Mouse (Mus musculus): Measurements from ENCODE around the gene Slc25a41. TPM values are rescaled to one million over a fixed set of nuclear protein-coding genes. Genes with fewer than 3 reads are reported as not detected.

Gene Slc25a41
- 0.17 and 0.29 TPM in 2 replicates for polyA plus RNA-seq (2012; rRNA removed)

DNA sequence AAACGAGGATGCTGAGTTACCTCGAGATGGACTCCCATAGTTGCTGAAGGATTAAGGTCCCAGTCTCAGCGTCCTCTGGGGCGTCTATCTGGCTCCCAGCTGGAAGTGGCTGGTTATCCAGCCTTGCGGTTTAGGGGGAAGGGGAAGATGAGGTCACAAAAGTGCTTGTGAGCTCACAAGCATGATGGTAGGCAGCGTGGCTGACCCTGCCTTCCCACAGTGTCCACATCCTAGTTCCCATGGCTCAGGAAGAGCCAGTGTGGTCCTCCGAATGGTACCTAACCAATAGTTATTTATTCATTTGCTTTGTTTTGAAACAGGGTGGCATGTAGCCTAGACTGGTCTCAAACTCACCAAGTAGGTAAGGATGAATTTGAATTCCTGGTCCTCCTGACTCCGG, at the start of gene Slc25a41:
Slc25a41 (minus strand) TSS at position 101 of the 400 bp plus-strand sequence.
- Histone ChIP-seq H3K4me1 (ENCODE audit: control insufficient read depth, insufficient read depth, low read length) (no peaks in the 10 kb centered on the region), H3K27ac (ENCODE audit: insufficient read depth, low read length) (no peak within 1 kb of the TSS), H3K4me3 (replicated peaks; ENCODE audit: insufficient read depth, low read depth, low read length) (no peak within 1 kb of the TSS), H3K27me3 (ENCODE audit: control insufficient read depth, insufficient read depth, low read length) (no peaks in the 10 kb centered on the region)
- TF ChIP-seq POLR2A (IDR thresholded peaks at IDR 0.05; ENCODE audit: borderline replicate concordance, insufficient read depth, low read length), result no peak
- TF ChIP-seq CTCF (IDR thresholded peaks at IDR 0.05; ENCODE audit: borderline replicate concordance, insufficient read depth, low read depth, low read length), result no peak
- 71% methylated on average over 8 of the region's 8 CpGs for WGBS
- DNase-seq, result no peak

- DNase-seq, result peak; percentile 95
- Histone ChIP-seq H3K27ac (ENCODE audit: insufficient read depth, low read length) (peak within 1 kb of the TSS; percentile 99), H3K27me3 (ENCODE audit: control insufficient read depth, insufficient read depth, low read length) (no peaks in the 10 kb centered on the region), H3K4me3 (replicated peaks; ENCODE audit: insufficient read depth, low read depth, low read length) (peak within 1 kb of the TSS; percentile 98), H3K4me1 (ENCODE audit: control insufficient read depth, insufficient read depth, low read length) (peaks cover 15% of the 10 kb centered on the region)
- TF ChIP-seq POLR2A (IDR thresholded peaks at IDR 0.05; ENCODE audit: borderline replicate concordance, insufficient read depth, low read length) (peak; percentile 99), CTCF (IDR thresholded peaks at IDR 0.05; ENCODE audit: borderline replicate concordance, insufficient read depth, low read depth, low read length) (no peak)
- under 1% methylated on average over 31 of the region's 31 CpGs for WGBS
These were observed 45.8 kb upstream of the Slc25a41 start, which contains the start of gene Tubb4a for GRCm38 (mm10) chr17:57087049-57087832. Tubb4a (minus strand) TSS chr17:57087782.

- peak; percentile 99 for DNase-seq
- H3K27me3 ChIP-seq (ENCODE audit: control insufficient read depth, insufficient read depth, low read length), result no peaks in the 10 kb centered on the region
- no peak for TF ChIP-seq CTCF (IDR thresholded peaks at IDR 0.05; ENCODE audit: borderline replicate concordance, insufficient read depth, low read depth, low read length)
- TF ChIP-seq POLR2A (IDR thresholded peaks at IDR 0.05; ENCODE audit: borderline replicate concordance, insufficient read depth, low read length), result no peak
- peak overlapping the region; percentile 99 for H3K27ac ChIP-seq (ENCODE audit: insufficient read depth, low read length)
- whole genome bisulfite sequencing, result 5% methylated on average over 11 of the region's 11 CpGs
- H3K4me3 ChIP-seq (replicated peaks; ENCODE audit: insufficient read depth, low read depth, low read length), result peak overlapping the region; percentile 98
- H3K4me1 ChIP-seq (ENCODE audit: control insufficient read depth, insufficient read depth, low read length), result peaks cover 23% of the 10 kb centered on the region
These were observed 44.7 kb upstream of the Slc25a41 start for GRCm38 (mm10) chr17:57085970-57086757.

DNA sequence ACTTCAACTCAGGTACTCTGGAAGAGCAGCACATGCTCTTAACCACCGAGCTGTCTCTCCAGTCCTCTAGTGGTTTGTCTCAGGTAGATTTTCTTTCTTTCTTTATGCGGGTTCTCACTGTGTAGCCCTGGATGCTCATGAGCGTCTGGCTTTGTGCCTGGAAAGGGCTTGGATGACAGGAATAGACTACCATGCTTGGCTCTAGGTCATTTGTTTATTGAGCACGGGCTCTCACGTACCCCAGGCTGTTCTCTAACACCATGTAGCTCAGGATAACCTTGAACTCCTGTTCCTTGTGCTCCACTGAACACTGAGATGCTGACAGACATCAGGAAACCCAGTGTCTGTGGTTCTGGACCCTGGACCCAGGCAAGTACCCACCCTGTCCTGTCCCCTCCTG, 41.0 kb upstream of the Slc25a41 start:
- peak overlapping the region; percentile 14; the same call in 1 of the 2 replicates for H3K27ac ChIP-seq (ENCODE audit: insufficient read depth, low read length)
- WGBS, result 5% methylated on average over 5 of the region's 5 CpGs
- peak; percentile 76 to 89 for DNase-seq
- peaks cover 36% of the 10 kb centered on the region for H3K4me1 ChIP-seq (ENCODE audit: control insufficient read depth, insufficient read depth, low read length)
- peak overlapping the region; percentile 6 for H3K4me3 ChIP-seq (replicated peaks; ENCODE audit: insufficient read depth, low read depth, low read length)
- TF ChIP-seq POLR2A (IDR thresholded peaks at IDR 0.05; ENCODE audit: borderline replicate concordance, insufficient read depth, low read length) (peak; percentile 33; the same call in 1 of the 2 replicates), CTCF (IDR thresholded peaks at IDR 0.05; ENCODE audit: borderline replicate concordance, insufficient read depth, low read depth, low read length) (no peak)
- no peaks in the 10 kb centered on the region for H3K27me3 ChIP-seq (ENCODE audit: control insufficient read depth, insufficient read depth, low read length)

- WGBS, result 71% methylated on average over 31 of the region's 31 CpGs
These were observed 39.9 kb upstream of the Slc25a41 start for GRCm38 (mm10) chr17:57081234-57081842.

DNA sequence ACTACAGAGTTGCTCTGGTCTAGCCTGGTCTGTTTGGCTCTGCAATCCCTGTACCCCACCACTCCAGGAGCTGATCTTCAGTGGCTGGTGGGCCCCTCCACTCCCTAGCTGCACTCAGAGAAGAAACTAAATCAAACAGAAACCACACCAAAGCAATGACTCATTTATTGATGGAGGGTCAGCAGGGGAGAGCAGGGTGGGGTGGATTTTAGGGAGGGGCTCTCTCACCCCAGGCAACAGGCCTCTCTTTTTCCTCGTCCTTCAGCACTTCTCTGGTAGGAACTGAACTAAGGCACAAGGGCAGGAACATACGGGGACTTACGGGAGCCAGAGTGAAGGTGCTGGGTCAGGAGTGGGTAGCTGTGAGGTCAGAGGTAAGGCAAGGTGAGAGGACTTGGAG, 38.5 kb upstream of the Slc25a41 start:
- no peak for TF ChIP-seq CTCF (IDR thresholded peaks at IDR 0.05; ENCODE audit: borderline replicate concordance, insufficient read depth, low read depth, low read length)
- no peak for TF ChIP-seq POLR2A (IDR thresholded peaks at IDR 0.05; ENCODE audit: borderline replicate concordance, insufficient read depth, low read length)
- WGBS, result 73% methylated on average over 3 of the region's 3 CpGs

More at GRCm38 (mm10) chr17:57081234-57081842, 39.9 kb upstream of the Slc25a41 start:
- Histone ChIP-seq H3K27ac (ENCODE audit: insufficient read depth, low read length) (peak overlapping the region; percentile 31; the same call in 1 of the 2 replicates), H3K27me3 (ENCODE audit: control insufficient read depth, insufficient read depth, low read length) (no peaks in the 10 kb centered on the region), H3K4me1 (ENCODE audit: control insufficient read depth, insufficient read depth, low read length) (peaks cover 36% of the 10 kb centered on the region), H3K4me3 (replicated peaks; ENCODE audit: insufficient read depth, low read depth, low read length) (no peak overlapping the region)
- TF ChIP-seq CTCF (IDR thresholded peaks at IDR 0.05; ENCODE audit: borderline replicate concordance, insufficient read depth, low read depth, low read length) (no peak), POLR2A (IDR thresholded peaks at IDR 0.05; ENCODE audit: borderline replicate concordance, insufficient read depth, low read length) (0 out of 2 replicates have a peak, but pooled peaks have one; percentile 13)
- DNase-seq, result peak in 1 of 2 experiments; percentile 52

DNA sequence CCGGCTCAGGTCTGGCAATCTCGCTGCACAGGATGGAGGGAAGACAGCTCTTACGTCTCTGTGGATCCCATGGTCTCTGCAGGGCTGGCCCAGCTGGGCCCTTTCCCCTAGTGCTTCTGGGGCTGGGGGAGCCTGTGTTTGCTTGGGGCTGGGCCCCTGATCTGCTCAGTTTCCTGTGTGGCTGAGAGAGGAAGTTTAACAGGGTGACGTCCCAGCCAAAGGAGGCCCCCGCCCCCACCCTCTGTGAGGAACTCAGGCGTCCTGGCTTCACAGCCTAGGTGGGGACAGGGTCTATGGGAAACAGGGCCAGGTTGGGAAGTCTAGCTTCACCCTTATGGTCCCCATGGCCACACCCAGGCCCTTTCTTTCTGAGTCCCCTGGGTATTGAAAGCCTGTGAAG, 36.9 kb upstream of the Slc25a41 start, which contains the start of gene Dennd1c:
Dennd1c (minus strand) TSS at position 179 of the 400 bp plus-strand sequence.
- Histone ChIP-seq H3K4me3 (replicated peaks; ENCODE audit: insufficient read depth, low read depth, low read length) (no peak within 1 kb of the TSS), H3K27ac (ENCODE audit: insufficient read depth, low read length) (no peak within 1 kb of the TSS), H3K27me3 (ENCODE audit: control insufficient read depth, insufficient read depth, low read length) (no peaks in the 10 kb centered on the region), H3K4me1 (ENCODE audit: control insufficient read depth, insufficient read depth, low read length) (peaks cover 23% of the 10 kb centered on the region)
- TF ChIP-seq CTCF (IDR thresholded peaks at IDR 0.05; ENCODE audit: borderline replicate concordance, insufficient read depth, low read depth, low read length), result no peak
- TF ChIP-seq POLR2A (IDR thresholded peaks at IDR 0.05; ENCODE audit: borderline replicate concordance, insufficient read depth, low read length), result no peak
- no peak for DNase-seq
- 52% methylated on average over 6 of the region's 6 CpGs for WGBS

More for the DNA sequence above, 38.5 kb upstream of the Slc25a41 start:
- no peak overlapping the region for H3K4me3 ChIP-seq (replicated peaks; ENCODE audit: insufficient read depth, low read depth, low read length)
- H3K4me1 ChIP-seq (ENCODE audit: control insufficient read depth, insufficient read depth, low read length), result peaks cover 34% of the 10 kb centered on the region
- DNase-seq, result no peak
- H3K27me3 ChIP-seq (ENCODE audit: control insufficient read depth, insufficient read depth, low read length), result no peaks in the 10 kb centered on the region
- H3K27ac ChIP-seq (ENCODE audit: insufficient read depth, low read length), result no peak overlapping the region

All from cerebellum, adult 2 months (tissue).